Mouse (Mus musculus): ENCODE data around the gene Unc93a2. TPM values are rescaled to one million over a fixed set of nuclear protein-coding genes. Genes with fewer than 3 reads are reported as not detected.
"Not testable (repeated sequence)": the region's sequence is repeated elsewhere in the genome, so short reads cannot be mapped to it uniquely, and the experiment has no call there.

Unc93a2 gene
- polyA plus RNA-seq, 1 experiment from 2014 or later, result not detected

DNA sequence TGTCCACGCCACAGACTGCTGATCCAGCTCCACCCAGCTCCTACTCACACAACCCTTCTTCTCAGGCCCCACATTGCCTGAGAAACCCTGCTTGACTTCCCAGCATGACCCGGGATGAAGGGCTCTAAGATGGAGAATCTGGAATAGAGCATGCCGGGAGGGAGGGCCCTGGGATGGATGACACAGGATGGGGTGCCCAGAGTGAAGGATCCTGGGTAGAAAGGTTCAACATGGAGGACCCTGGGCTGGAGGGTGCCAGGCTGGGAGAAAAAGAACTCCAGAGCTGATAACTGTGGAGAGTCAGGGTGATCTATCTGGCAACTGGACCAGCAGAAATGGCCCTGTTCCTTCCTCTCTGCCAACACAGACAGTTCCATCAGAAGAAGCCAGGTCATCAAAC is 19.6 kb downstream of the Unc93a2 start:
- not testable (repeated sequence) for H3K9me3 ChIP-seq (replicated peaks; ENCODE audit: control insufficient read depth, low read length); ATAC-seq (replicated peaks; ENCODE audit: insufficient number of reproducible peaks, low FRiP score, low TSS enrichment); H3K27ac ChIP-seq (ENCODE audit: low read depth, low read length); H3K36me3 ChIP-seq (ENCODE audit: control insufficient read depth, insufficient read depth, low read length); H3K27me3 ChIP-seq (ENCODE audit: control insufficient read depth, insufficient read depth, low read length); H3K9ac ChIP-seq (ENCODE audit: low read depth, low read length); H3K4me2 ChIP-seq; H3K4me3 ChIP-seq (ENCODE audit: low read depth, low read length); H3K4me1 ChIP-seq (ENCODE audit: control insufficient read depth, insufficient read depth, low read length)
- WGBS (ENCODE audit: insufficient replicate concordance), result no CpG with 5 or more reads among the region's 3 CpGs

DNA sequence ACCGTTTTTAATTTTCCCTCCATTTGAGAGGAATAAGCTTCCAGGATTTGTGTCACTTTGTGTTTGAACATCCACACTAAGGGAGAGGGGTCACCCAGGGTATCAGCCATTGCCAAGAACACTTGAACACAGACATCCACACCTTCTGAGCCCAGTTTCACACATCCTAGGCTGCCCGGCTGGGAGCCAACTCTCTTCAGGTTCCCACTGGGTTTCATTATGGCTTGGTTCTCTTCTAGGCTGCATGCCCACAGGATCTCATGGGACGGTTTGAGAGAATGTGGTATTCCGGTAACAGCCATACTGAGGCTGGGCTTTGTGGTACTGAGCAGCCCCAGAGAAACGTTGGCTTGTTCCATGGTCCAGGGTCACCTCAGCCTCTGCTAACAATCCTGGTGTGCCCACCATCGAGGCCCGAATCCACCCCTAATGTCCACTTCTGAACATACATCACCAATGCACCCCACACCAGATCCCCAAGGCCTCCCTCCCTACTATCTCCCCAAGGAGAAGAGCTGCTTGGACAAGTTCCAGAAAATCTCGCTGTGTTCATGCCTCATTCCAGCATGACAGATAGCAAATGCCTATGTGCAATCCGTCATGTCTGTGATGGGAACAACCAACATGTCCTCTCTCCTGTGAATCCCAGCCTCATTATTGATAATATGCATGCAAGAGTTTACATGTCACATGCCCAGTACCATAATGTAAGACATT is 24.4 kb downstream of the Unc93a2 start:
- H3K36me3 ChIP-seq (ENCODE audit: control insufficient read depth, insufficient read depth, low read length); ATAC-seq (replicated peaks; ENCODE audit: insufficient number of reproducible peaks, low FRiP score, low TSS enrichment); H3K9me3 ChIP-seq (replicated peaks; ENCODE audit: control insufficient read depth, low read length); H3K9ac ChIP-seq (ENCODE audit: low read depth, low read length); H3K4me3 ChIP-seq (ENCODE audit: low read depth, low read length); H3K4me2 ChIP-seq; H3K27ac ChIP-seq (ENCODE audit: low read depth, low read length); H3K27me3 ChIP-seq (ENCODE audit: control insufficient read depth, insufficient read depth, low read length); H3K4me1 ChIP-seq (ENCODE audit: control insufficient read depth, insufficient read depth, low read length): not testable (repeated sequence)
- WGBS (ENCODE audit: insufficient replicate concordance), result 74% methylated on average over 9 of the region's 9 CpGs

DNA sequence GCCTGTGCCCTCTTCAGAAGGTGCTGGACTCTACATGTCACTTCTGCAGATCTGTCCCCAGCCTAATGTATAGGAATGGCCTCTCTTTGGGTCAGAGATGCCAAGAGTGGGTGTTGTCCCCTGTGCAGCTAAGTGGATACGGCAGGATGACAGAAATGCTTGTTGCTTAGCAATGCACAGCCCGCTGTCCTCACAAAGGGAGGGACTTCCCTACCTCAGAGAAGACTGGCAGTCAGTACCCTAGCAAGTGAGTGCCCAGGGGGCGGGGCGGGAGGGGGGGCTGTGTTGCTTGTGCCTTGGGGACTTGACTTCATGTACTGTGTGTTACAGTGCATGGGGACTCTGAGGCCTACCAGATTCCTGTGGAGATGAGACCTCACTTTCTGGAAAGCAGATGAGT is 25.5 kb downstream of the Unc93a2 start:
- not testable (repeated sequence) for H3K4me1 ChIP-seq (ENCODE audit: control insufficient read depth, insufficient read depth, low read length); H3K27me3 ChIP-seq (ENCODE audit: control insufficient read depth, insufficient read depth, low read length); H3K27ac ChIP-seq (ENCODE audit: low read depth, low read length); H3K9me3 ChIP-seq (replicated peaks; ENCODE audit: control insufficient read depth, low read length); H3K36me3 ChIP-seq (ENCODE audit: control insufficient read depth, insufficient read depth, low read length); H3K4me2 ChIP-seq; H3K9ac ChIP-seq (ENCODE audit: low read depth, low read length); H3K4me3 ChIP-seq (ENCODE audit: low read depth, low read length); ATAC-seq (replicated peaks; ENCODE audit: insufficient number of reproducible peaks, low FRiP score, low TSS enrichment)
- WGBS (ENCODE audit: insufficient replicate concordance), result 80% methylated on average over 4 of the region's 4 CpGs

DNA sequence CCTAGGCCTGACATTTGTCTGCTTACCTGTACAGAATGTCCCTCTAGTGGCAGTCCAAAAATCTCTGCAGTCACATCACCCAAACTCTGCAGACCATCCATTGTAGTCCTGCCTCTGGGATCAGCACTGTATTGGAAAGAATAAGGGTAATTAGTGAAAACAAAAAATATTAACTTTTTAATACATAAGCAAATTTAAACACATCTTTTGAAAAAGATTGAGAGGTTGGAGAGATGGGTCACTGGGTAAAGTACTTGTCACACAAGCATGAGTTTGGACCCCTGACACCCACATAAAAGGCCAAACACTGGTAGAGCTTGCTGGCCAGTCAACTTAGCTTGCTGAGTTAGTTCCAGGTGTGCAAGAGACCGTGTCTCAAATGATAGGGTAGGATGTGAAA is 32.7 kb downstream of the Unc93a2 start, which contains the start of gene Ttll2:
Gene Ttll2 (minus strand): TSS at position 101 of the 400 bp plus-strand sequence.
- not testable (repeated sequence) for H3K27me3 ChIP-seq (ENCODE audit: control insufficient read depth, insufficient read depth, low read length); H3K36me3 ChIP-seq (ENCODE audit: control insufficient read depth, insufficient read depth, low read length); H3K9ac ChIP-seq (ENCODE audit: low read depth, low read length); H3K4me2 ChIP-seq; H3K27ac ChIP-seq (ENCODE audit: low read depth, low read length); H3K4me3 ChIP-seq (ENCODE audit: low read depth, low read length); H3K9me3 ChIP-seq (replicated peaks; ENCODE audit: control insufficient read depth, low read length); ATAC-seq (replicated peaks; ENCODE audit: insufficient number of reproducible peaks, low FRiP score, low TSS enrichment); H3K4me1 ChIP-seq (ENCODE audit: control insufficient read depth, insufficient read depth, low read length)
- WGBS (ENCODE audit: insufficient replicate concordance), result 80% methylated on average over 1 of the region's 1 CpGs

DNA sequence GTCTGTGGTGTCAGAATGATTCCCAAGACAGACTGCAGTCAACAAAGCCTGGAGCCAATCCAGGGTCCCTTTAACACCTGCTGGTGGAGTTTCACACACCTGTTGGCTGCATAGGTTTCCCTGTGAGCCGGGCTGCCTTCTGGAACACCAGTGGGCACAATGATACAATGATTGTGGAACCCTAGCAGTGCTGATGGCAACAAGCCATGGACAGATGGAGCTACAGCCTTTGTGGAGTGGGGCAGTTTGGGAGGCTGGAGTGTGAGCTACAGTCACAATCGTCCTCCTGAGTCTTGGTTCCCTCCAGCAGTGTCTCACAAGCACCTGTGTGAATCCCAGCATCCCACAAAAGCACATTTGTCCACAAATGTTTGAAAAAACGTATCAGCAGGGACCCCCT is 36.5 kb downstream of the Unc93a2 start:
- H3K36me3 ChIP-seq (ENCODE audit: control insufficient read depth, insufficient read depth, low read length); ATAC-seq (replicated peaks; ENCODE audit: insufficient number of reproducible peaks, low FRiP score, low TSS enrichment); H3K27ac ChIP-seq (ENCODE audit: low read depth, low read length); H3K4me1 ChIP-seq (ENCODE audit: control insufficient read depth, insufficient read depth, low read length); H3K9ac ChIP-seq (ENCODE audit: low read depth, low read length); H3K9me3 ChIP-seq (replicated peaks; ENCODE audit: control insufficient read depth, low read length); H3K4me2 ChIP-seq; H3K27me3 ChIP-seq (ENCODE audit: control insufficient read depth, insufficient read depth, low read length); H3K4me3 ChIP-seq (ENCODE audit: low read depth, low read length): not testable (repeated sequence)
- WGBS (ENCODE audit: insufficient replicate concordance), result 71% methylated on average over 1 of the region's 3 CpGs

DNA sequence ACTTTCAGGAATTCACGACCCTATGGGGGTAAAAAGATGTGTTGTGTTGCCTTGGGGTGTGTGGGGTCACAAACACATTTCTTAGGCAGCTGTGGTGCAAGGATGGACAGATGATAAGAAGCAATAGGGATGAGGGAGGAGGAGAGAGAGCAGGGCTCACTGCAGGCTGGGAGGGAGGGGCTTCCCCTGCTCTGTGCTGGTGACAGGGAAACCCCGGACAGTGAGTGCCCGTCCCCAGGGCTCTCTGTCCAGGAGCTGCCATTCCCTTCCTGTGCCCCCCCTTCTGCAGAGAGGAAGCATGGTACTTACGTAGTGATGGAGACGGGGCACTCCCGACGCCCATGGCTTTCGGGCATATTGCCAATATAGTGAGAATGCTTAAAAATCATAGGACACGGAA is 47.9 kb downstream of the Unc93a2 start:
- H3K27me3 ChIP-seq (ENCODE audit: control insufficient read depth, insufficient read depth, low read length); H3K9ac ChIP-seq (ENCODE audit: low read depth, low read length); H3K4me3 ChIP-seq (ENCODE audit: low read depth, low read length); H3K9me3 ChIP-seq (replicated peaks; ENCODE audit: control insufficient read depth, low read length); H3K4me2 ChIP-seq; H3K4me1 ChIP-seq (ENCODE audit: control insufficient read depth, insufficient read depth, low read length); H3K27ac ChIP-seq (ENCODE audit: low read depth, low read length); H3K36me3 ChIP-seq (ENCODE audit: control insufficient read depth, insufficient read depth, low read length); ATAC-seq (replicated peaks; ENCODE audit: insufficient number of reproducible peaks, low FRiP score, low TSS enrichment): not testable (repeated sequence)
- WGBS (ENCODE audit: insufficient replicate concordance), result 73% methylated on average over 7 of the region's 9 CpGs

DNA sequence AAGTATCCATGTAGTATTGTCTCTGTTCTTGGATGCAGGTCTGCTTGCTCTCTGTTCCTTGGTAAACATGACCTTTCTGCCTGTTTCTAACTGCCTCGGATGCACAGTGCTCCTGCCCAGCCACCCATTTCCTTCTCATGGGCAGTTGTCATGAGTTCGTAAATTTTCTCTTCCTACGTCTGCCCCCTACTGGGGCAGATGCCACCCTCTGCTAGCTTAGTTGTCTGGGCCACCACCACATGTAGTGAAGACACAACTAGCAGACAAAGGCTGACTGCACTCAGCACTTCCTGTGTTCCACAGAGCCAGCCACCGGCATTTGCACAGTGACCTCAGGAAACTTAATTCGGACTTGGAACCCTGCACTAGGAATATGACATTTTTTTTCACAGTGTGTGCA is 52.5 kb downstream of the Unc93a2 start:
- not testable (repeated sequence) for ATAC-seq (replicated peaks; ENCODE audit: insufficient number of reproducible peaks, low FRiP score, low TSS enrichment); H3K4me2 ChIP-seq; H3K4me3 ChIP-seq (ENCODE audit: low read depth, low read length); H3K9ac ChIP-seq (ENCODE audit: low read depth, low read length); H3K27me3 ChIP-seq (ENCODE audit: control insufficient read depth, insufficient read depth, low read length); H3K9me3 ChIP-seq (replicated peaks; ENCODE audit: control insufficient read depth, low read length); H3K27ac ChIP-seq (ENCODE audit: low read depth, low read length); H3K4me1 ChIP-seq (ENCODE audit: control insufficient read depth, insufficient read depth, low read length); H3K36me3 ChIP-seq (ENCODE audit: control insufficient read depth, insufficient read depth, low read length)
- 69% methylated on average over 3 of the region's 5 CpGs for WGBS (ENCODE audit: insufficient replicate concordance)

DNA sequence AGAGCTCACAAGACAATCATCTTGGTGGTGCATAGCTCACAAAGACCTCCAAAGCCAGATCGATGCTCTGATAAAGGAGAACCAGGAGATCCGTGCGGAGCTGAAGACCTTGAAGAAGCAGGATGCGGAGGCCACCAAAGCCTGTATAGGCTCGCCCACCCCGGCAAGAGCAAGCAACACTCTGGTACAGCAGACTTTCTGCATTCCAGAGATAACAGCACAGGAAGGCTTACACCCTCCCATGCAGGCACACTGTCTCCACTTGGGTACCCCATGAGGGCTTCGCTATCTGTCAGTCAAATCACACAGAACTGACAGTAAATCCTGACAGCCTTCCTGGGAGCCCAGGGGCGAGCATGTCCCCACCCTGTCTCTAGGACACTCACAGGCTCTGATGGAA is 58.8 kb downstream of the Unc93a2 start:
- H3K9me3 ChIP-seq (replicated peaks; ENCODE audit: control insufficient read depth, low read length); H3K36me3 ChIP-seq (ENCODE audit: control insufficient read depth, insufficient read depth, low read length); H3K27ac ChIP-seq (ENCODE audit: low read depth, low read length); H3K9ac ChIP-seq (ENCODE audit: low read depth, low read length); H3K4me2 ChIP-seq; H3K27me3 ChIP-seq (ENCODE audit: control insufficient read depth, insufficient read depth, low read length); H3K4me3 ChIP-seq (ENCODE audit: low read depth, low read length); H3K4me1 ChIP-seq (ENCODE audit: control insufficient read depth, insufficient read depth, low read length): not testable (repeated sequence)
- 36% methylated on average over 2 of the region's 8 CpGs for WGBS (ENCODE audit: insufficient replicate concordance)
- ATAC-seq (replicated peaks; ENCODE audit: insufficient number of reproducible peaks, low FRiP score, low TSS enrichment), result peak; percentile 44; the same call in 1 of the 2 replicates

DNA sequence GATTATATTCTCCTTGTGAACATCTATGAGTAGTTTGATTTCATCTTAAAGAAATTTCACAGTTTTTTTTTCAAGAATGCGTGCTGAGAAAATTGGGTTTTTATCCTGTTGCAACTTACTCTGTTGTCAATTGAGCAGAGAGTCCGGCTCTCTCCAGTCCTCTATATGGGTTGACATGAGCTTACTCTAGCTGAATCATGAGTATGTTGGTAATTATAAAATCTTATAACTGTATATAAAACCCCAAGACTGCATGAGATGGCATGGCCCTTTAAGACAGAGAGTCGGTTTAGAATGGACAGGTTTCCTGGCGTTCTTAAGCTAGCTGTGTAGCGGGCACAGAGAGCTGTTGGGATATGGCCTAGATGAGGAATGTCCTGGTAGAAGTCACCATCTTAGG is 60.9 kb downstream of the Unc93a2 start, which contains the start of gene Tcp10a:
Gene Tcp10a (plus strand): TSS at position 301 of the 400 bp plus-strand sequence.
- not testable (repeated sequence) for H3K4me2 ChIP-seq; H3K27me3 ChIP-seq (ENCODE audit: control insufficient read depth, insufficient read depth, low read length); H3K9ac ChIP-seq (ENCODE audit: low read depth, low read length); H3K4me1 ChIP-seq (ENCODE audit: control insufficient read depth, insufficient read depth, low read length); H3K4me3 ChIP-seq (ENCODE audit: low read depth, low read length); ATAC-seq (replicated peaks; ENCODE audit: insufficient number of reproducible peaks, low FRiP score, low TSS enrichment); H3K27ac ChIP-seq (ENCODE audit: low read depth, low read length); H3K36me3 ChIP-seq (ENCODE audit: control insufficient read depth, insufficient read depth, low read length); H3K9me3 ChIP-seq (replicated peaks; ENCODE audit: control insufficient read depth, low read length)
- 86% methylated on average over 3 of the region's 5 CpGs for WGBS (ENCODE audit: insufficient replicate concordance)

Data from heart, embryonic 11.5 days (tissue).